Mouse (Mus musculus) liver, embryonic 13.5 days (tissue): ENCODE measurements around the gene Spin2g. TPM values are rescaled to one million over a fixed set of nuclear protein-coding genes. Genes with fewer than 3 reads are reported as not detected.
"Not testable (repeated sequence)": the region's sequence is repeated elsewhere in the genome, so short reads cannot be mapped to it uniquely, and the experiment has no call there.

Source experiments
- ATAC-seq: fragments of 200-750 bp; cut with Nextera tagmentation; 2 replicates; pipeline ENCODE4 v1.8.0; 2017; ENCODE audit warnings: low read depth, mild to moderate bottlenecking, moderate number of reproducible peaks, moderate library complexity
- DNase-seq: peaks from one replicate; pipeline ENCODE4 v3.0.0; 2022
- H3K27ac ChIP-seq: fragments of 300-500 bp; sonication (generic); 2 replicates; pipeline ENCODE4 v1.5.1; 2015; ENCODE audit warnings: moderate library complexity, mild to moderate bottlenecking, inconsistent platforms
- H3K27me3 ChIP-seq: fragments of 300-500 bp; sonication (generic); 2 replicates; pipeline ENCODE4 v1.6.1; 2015; ENCODE audit warnings: mild to moderate bottlenecking, inconsistent platforms
- H3K36me3 ChIP-seq: fragments of 300-500 bp; sonication (generic); 2 replicates; pipeline ENCODE4 v1.6.1; 2015; ENCODE audit warnings: mild to moderate bottlenecking, inconsistent platforms
- H3K4me1 ChIP-seq: fragments of 300-500 bp; sonication (generic); replicated peaks from 2 replicates; pipeline ENCODE4 v1.6.1; 2015; ENCODE audit warnings: inconsistent platforms
- H3K4me2 ChIP-seq: fragments of 300-500 bp; sonication (generic); 2 replicates; pipeline ENCODE4 v1.6.1; 2015; ENCODE audit warnings: inconsistent platforms, mild to moderate bottlenecking, moderate library complexity
- H3K4me3 ChIP-seq: fragments of 300-500 bp; sonication (generic); replicated peaks from 2 replicates; pipeline ENCODE4 v1.5.1; 2015; ENCODE audit warnings: mild to moderate bottlenecking, inconsistent platforms
- H3K9ac ChIP-seq: fragments of 300-500 bp; sonication (generic); 2 replicates; pipeline ENCODE4 v1.6.1; 2015; ENCODE audit warnings: mild to moderate bottlenecking, inconsistent platforms
- H3K9me3 ChIP-seq: fragments of 300-500 bp; sonication (generic); replicated peaks from 2 replicates; pipeline ENCODE4 v1.6.1; 2016; ENCODE audit warnings: inconsistent platforms
- WGBS: fragments of 180-500 bp; shearing (Covaris S2); methylation state at CpG from one replicate; pipeline ENCODE4 v1.1.7; 2015; ENCODE audit not compliant: insufficient replicate concordance; 5-methylcytosine and 5-hydroxymethylcytosine counted together
- polyA plus RNA-seq: library from polyadenylated mRNA; unstranded; fragments of >200 nt; fragmentation: Nextera tagmentation; extraction: Ambion mirVana; gene quantifications from 2 replicates; pipeline ENCODE4 v1.2.1, GENCODE M21; 2015

Gene Spin2g
- not detected in 2 replicates for polyA plus RNA-seq

DNA sequence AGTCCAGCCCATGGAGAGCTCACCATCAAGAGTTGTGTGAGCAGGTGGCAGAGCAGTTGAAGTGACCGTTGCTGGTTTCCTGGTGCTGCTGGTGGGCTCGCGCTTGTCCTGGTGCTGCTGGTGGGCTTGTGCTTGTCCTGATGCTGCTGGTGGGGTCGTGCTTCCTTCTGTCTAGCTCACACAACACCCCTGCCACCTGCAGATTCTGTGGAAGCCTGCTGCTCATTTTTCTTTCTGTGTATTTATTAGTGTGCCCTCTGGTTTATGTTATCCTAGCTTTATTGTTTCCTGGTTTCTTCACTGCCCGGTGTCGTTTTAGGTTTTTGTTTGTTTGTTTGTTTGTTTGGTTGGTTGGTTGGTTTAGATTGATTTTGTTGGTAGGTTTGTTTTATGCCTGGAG, at the start of gene Spin2g:
Gene Spin2g, minus strand, starts transcription at position 101 of the 400 bp plus-strand sequence.
- H3K4me2 ChIP-seq, H3K27ac ChIP-seq, H3K36me3 ChIP-seq, H3K27me3 ChIP-seq, H3K4me1 ChIP-seq, H3K9me3 ChIP-seq, H3K4me3 ChIP-seq, H3K9ac ChIP-seq, ATAC-seq, DNase-seq: not testable (repeated sequence)
- WGBS, result 65% methylated on average over 6 of the region's 6 CpGs

Other genes starting within 250 kb of the Spin2g start
- not detected in 2 replicates for gene Btbd35f9, start 77.2 kb downstream of the Spin2g start, polyA plus RNA-seq
- not detected in 2 replicates for gene Btbd35f8, start 211.8 kb upstream of the Spin2g start, polyA plus RNA-seq